Mouse (Mus musculus) liver, postnatal 0 days (tissue): ENCODE data around the gene Rabac1. TPM values are rescaled to one million over a fixed set of nuclear protein-coding genes. Genes with fewer than 3 reads are reported as not detected.
A peak's percentile ranks its signal among the peaks of the same experiment; 100 is the strongest.

ENCODE experiments used
- ATAC-seq: fragments of 200-750 bp; cut with Nextera tagmentation; 2 replicates; pipeline ENCODE4 v1.8.0; 2017; ENCODE audit warnings: mild to moderate bottlenecking, moderate library complexity
- DNase-seq: peaks from one replicate; pipeline ENCODE4 v3.0.0-alpha.2; 2016
- H3K27ac ChIP-seq: fragments of 300-500 bp; sonication (generic); 2 replicates; pipeline ENCODE4 v1.5.1; 2014; ENCODE audit warnings: antibody characterized with exemption, moderate library complexity, mild to moderate bottlenecking, low read depth
- H3K27me3 ChIP-seq: fragments of 300-500 bp; sonication (generic); 2 replicates; pipeline ENCODE4 v1.6.1; 2014; ENCODE audit warnings: low read length, control low read depth, mixed read lengths; ENCODE audit not compliant: insufficient read depth
- H3K36me3 ChIP-seq: fragments of 300-500 bp; sonication (generic); replicated peaks from 2 replicates; pipeline ENCODE4 v1.6.1; 2014; ENCODE audit warnings: mild to moderate bottlenecking, control low read depth, low read length, moderate library complexity, mixed read lengths; ENCODE audit not compliant: insufficient read depth
- H3K4me1 ChIP-seq: fragments of 300-500 bp; sonication (generic); 2 replicates; pipeline ENCODE4 v1.6.1; 2014; ENCODE audit warnings: antibody characterized with exemption, mild to moderate bottlenecking, control low read depth; ENCODE audit not compliant: insufficient read depth
- H3K4me2 ChIP-seq: fragments of 300-500 bp; sonication (generic); 2 replicates; pipeline ENCODE4 v1.6.1; 2014; ENCODE audit warnings: low read depth, mild to moderate bottlenecking, low read length, moderate library complexity, mixed read lengths
- H3K4me3 ChIP-seq: fragments of 300-500 bp; sonication (generic); 2 replicates; pipeline ENCODE4 v1.5.1; 2014; ENCODE audit warnings: low read depth, low read length
- H3K9ac ChIP-seq: fragments of 300-500 bp; sonication (generic); replicated peaks from 2 replicates; pipeline ENCODE4 v1.6.1; 2014; ENCODE audit warnings: mild to moderate bottlenecking, moderate library complexity
- H3K9me3 ChIP-seq: fragments of 300-500 bp; sonication (generic); 2 replicates; pipeline ENCODE4 v1.6.1; 2016; ENCODE audit warnings: mild to moderate bottlenecking, control low read depth, low read length, mixed read lengths
- CTCF ChIP-seq: sonication (generic); IDR thresholded peaks from 2 replicates; pipeline ENCODE4 v1.5.1; 2016; ENCODE audit warnings: antibody characterized with exemption, low read depth
- EP300 ChIP-seq: IDR thresholded peaks from 2 replicates; pipeline ENCODE4 v1.6.1; 2016; ENCODE audit warnings: antibody characterized with exemption, low read depth, mild to moderate bottlenecking
- WGBS: fragments of 180-500 bp; shearing (Covaris S2); extraction: QIAGEN DNeasy Blood & Tissue Kit; methylation state at CpG from one replicate; pipeline ENCODE4 v1.1.7; 2014; ENCODE audit not compliant: insufficient replicate concordance; 5-methylcytosine and 5-hydroxymethylcytosine counted together
- polyA plus RNA-seq: library from polyadenylated mRNA; unstranded; fragments of >200 nt; fragmentation: Nextera tagmentation; extraction: Ambion mirVana; gene quantifications from 2 replicates; pipeline ENCODE4 v1.2.1, GENCODE M21; 2015

The Rabac1 gene
- polyA plus RNA-seq, 1 experiment from 2014 or later, result 88.2 TPM

DNA sequence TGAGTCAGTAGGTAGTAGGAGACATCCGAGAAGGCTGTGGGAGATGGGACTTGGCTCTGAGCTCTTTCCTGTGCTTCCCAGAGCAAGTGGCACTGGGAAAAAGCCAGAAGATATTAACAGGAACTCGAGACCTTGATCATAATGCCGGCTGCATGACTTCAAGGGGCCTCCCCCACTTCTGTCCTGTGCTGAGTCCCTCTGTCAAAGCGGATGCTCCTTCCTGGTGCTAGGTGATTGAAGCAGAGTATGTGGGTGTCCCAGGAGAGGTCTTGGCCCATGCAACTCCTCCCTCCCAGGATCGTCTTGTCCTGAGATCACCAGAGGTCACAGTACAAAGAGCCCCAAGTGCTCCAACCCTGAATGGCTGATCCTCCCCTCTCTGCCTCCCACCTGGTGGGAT, 1.3 kb upstream of the Rabac1 start:
- Histone ChIP-seq H3K27ac (no peak overlapping the region), H3K27me3 (no peaks in the 10 kb centered on the region), H3K9me3 (no peaks in the 10 kb centered on the region), H3K9ac (no peak overlapping the region), H3K4me1 (peaks cover 6% of the 10 kb centered on the region), H3K4me2 (no peak overlapping the region), H3K4me3 (no peak overlapping the region), H3K36me3 (0 out of 2 replicates have a peak, but pooled peaks cover 5% of the 10 kb centered on the region)
- DNase-seq (no peak), ATAC-seq (no peak)
- TF ChIP-seq CTCF (no peak), EP300 (no peak)
- 69% methylated on average over 5 of the region's 5 CpGs for WGBS

DNA sequence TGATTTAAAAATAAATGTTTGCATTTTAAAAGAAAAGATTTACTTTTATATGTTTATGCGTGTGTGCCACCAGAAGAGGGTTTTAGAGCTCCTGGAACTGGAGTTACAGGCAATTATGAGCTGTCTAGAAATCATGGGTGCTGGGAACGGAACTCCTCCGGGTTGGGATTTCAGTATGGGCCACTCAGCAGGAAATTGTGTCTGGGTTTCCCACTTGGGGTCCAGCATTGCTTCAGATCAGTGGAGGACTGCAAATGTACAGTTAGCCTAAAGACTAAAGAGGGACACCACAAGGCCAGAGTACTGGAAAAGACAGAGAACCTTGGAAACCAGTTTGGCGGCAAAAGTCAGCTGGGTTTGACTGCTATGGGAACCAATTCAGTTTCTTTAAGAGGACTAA, 654 bp upstream of the Rabac1 start:
- 0 out of 2 replicates have a peak, but pooled peaks cover 5% of the 10 kb centered on the region for H3K36me3 ChIP-seq
- no peak overlapping the region for H3K27ac ChIP-seq
- no peak for TF ChIP-seq EP300
- TF ChIP-seq CTCF, result no peak
- no peaks in the 10 kb centered on the region for H3K27me3 ChIP-seq
- WGBS, result 79% methylated on average over 4 of the region's 4 CpGs
- H3K9ac ChIP-seq, result no peak overlapping the region
- no peaks in the 10 kb centered on the region for H3K9me3 ChIP-seq
- DNase-seq, result no peak
- no peak for ATAC-seq
- H3K4me3 ChIP-seq, result no peak overlapping the region
- peaks cover 6% of the 10 kb centered on the region for H3K4me1 ChIP-seq
- no peak overlapping the region for H3K4me2 ChIP-seq

DNA sequence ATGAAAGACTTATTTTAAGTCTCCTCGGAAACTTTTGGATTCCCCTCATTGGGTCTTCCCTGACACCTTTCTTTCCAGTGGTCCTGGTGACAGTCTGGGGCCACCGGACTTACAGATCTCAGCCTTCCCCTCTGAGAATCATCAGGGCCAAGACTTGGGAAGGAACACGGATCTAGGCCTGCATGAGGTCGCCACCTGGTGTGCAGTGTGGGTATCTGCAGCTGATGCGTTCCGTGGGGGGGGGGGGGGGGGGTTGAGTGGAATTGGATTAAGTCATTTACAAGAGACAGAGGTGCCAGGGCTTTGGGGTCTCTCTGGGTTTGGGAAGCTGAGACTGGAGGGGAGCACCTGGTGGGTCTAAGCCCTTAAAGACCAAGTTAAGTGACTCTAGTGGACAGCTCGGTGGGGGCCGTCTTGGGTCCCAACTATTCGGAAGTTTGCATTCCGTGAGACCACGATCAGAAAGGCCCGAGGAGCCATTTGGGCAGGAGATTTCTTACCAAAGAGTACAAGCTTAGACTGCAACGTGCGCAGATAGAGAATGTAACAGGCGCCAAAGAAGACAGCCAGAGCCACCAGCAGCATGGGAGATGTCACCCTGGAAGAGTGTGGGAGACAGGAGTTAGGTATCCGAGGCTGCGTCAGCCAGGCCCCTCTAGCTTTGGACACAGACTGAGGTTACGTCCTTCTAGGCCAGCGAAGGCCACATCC, 1.1 kb downstream of the Rabac1 start:
- WGBS, result 10% methylated on average over 19 of the region's 19 CpGs
- Histone ChIP-seq H3K9ac (peak overlapping the region; percentile 83), H3K4me1 (peaks cover 6% of the 10 kb centered on the region), H3K4me2 (peak overlapping the region; percentile 98), H3K27ac (peak overlapping the region; percentile 84), H3K36me3 (0 out of 2 replicates have a peak, but pooled peaks cover 5% of the 10 kb centered on the region), H3K27me3 (no peaks in the 10 kb centered on the region), H3K9me3 (no peaks in the 10 kb centered on the region), H3K4me3 (peak overlapping the region; percentile 83)
- DNase-seq (peak; percentile 77), ATAC-seq (no peak; the same call in 1 of the 2 replicates)
- no peak for TF ChIP-seq EP300
- peak; percentile 84 for TF ChIP-seq CTCF

- H3K4me1 ChIP-seq, result peaks cover 6% of the 10 kb centered on the region
- no peak overlapping the region for H3K4me2 ChIP-seq
- TF ChIP-seq CTCF (no peak), EP300 (no peak)
- 89% methylated on average over 3 of the region's 3 CpGs for WGBS
- DNase-seq (no peak), ATAC-seq (no peak)
- no peaks in the 10 kb centered on the region for H3K27me3 ChIP-seq
- H3K9me3 ChIP-seq, result no peaks in the 10 kb centered on the region
- H3K36me3 ChIP-seq, result 0 out of 2 replicates have a peak, but pooled peaks cover 5% of the 10 kb centered on the region
- H3K27ac ChIP-seq, result no peak overlapping the region
- no peak overlapping the region for H3K4me3 ChIP-seq
- H3K9ac ChIP-seq, result no peak overlapping the region
Measured at GRCm38 (mm10) chr7:24970341-24970740, 2.2 kb downstream of the Rabac1 start.

GRCm38 (mm10) chr7:24969805-24970204, 2.7 kb downstream of the Rabac1 start:
- 85% methylated on average over 12 of the region's 12 CpGs for WGBS
- TF ChIP-seq CTCF, result no peak
- no peak for TF ChIP-seq EP300
- Histone ChIP-seq H3K4me3 (no peak overlapping the region), H3K27me3 (no peaks in the 10 kb centered on the region), H3K36me3 (0 out of 2 replicates have a peak, but pooled peaks cover 5% of the 10 kb centered on the region), H3K4me1 (peaks cover 6% of the 10 kb centered on the region), H3K4me2 (no peak overlapping the region), H3K27ac (no peak overlapping the region), H3K9me3 (no peaks in the 10 kb centered on the region), H3K9ac (no peak overlapping the region)
- DNase-seq, result no peak
- no peak for ATAC-seq

DNA sequence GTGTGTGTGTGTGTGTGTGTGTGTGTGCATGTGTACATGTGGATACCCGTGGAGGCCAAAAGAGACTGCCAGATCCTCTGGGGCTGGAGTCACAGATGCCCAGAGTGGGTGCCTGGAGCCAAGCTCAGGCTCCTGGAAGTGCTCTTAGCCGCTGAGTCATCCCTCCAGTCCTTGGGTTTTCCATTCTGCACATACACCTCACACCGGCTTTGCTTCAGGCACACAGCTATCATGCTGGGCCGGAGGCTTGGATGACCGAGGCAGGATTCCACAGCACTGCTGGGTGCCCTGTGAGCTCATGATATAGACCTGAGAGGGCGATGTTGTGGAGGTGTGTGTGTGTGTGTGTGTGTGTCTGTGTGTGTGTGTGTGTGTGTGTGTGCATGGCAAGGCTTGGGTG, 4.1 kb downstream of the Rabac1 start:
- Histone ChIP-seq H3K36me3 (0 out of 2 replicates have a peak, but pooled peaks cover 5% of the 10 kb centered on the region), H3K9ac (no peak overlapping the region), H3K4me2 (no peak overlapping the region), H3K27me3 (no peaks in the 10 kb centered on the region), H3K4me1 (peaks cover 6% of the 10 kb centered on the region), H3K27ac (no peak overlapping the region), H3K9me3 (no peaks in the 10 kb centered on the region), H3K4me3 (no peak overlapping the region)
- no peak for DNase-seq
- TF ChIP-seq EP300 (no peak), CTCF (no peak)
- WGBS, result 76% methylated on average over 5 of the region's 6 CpGs
- no peak for ATAC-seq
